Mouse (Mus musculus) thymus, adult 2 months (tissue): ENCODE measurements around the gene Pip4k2b.

Source experiments
- CTCF ChIP-seq: fragments of 200-500 bp; IDR thresholded peaks from 2 replicates; pipeline ENCODE4 v1.5.1; 2012; ENCODE audit warnings: mild to moderate bottlenecking, control low read depth, low read length, moderate library complexity, borderline replicate concordance; ENCODE audit not compliant: control insufficient read depth, poor library complexity, insufficient read depth; ENCODE audit errors: extremely low read depth
- POLR2A ChIP-seq: fragments of 200-500 bp; IDR thresholded peaks from 2 replicates; pipeline ENCODE4 v1.6.1; 2012; ENCODE audit warnings: mild to moderate bottlenecking, low read length, control low read depth, moderate library complexity; ENCODE audit not compliant: control insufficient read depth, poor library complexity, insufficient read depth; ENCODE audit errors: extremely low read depth

GRCm38 (mm10) chr11:97779968-97780701 lies 35.6 kb upstream of the Pip4k2b start:
- no peak for TF ChIP-seq CTCF
- TF ChIP-seq POLR2A: no peak
